Mouse (Mus musculus) small intestine, adult 2 months (tissue): ENCODE measurements around the gene Klk1.

ENCODE experiments used
- CTCF ChIP-seq: fragments of 200-500 bp; IDR thresholded peaks from 2 replicates; pipeline ENCODE4 v1.5.1; 2012; ENCODE audit warnings: low read depth, mild to moderate bottlenecking, control low read depth, inconsistent platforms, low read length, moderate library complexity, mixed read lengths; ENCODE audit not compliant: insufficient replicate concordance, insufficient read length; ENCODE audit errors: extremely low read depth
- POLR2A ChIP-seq: fragments of 200-500 bp; IDR thresholded peaks from 2 replicates; pipeline ENCODE4 v1.6.1; 2012; ENCODE audit warnings: low read depth, mild to moderate bottlenecking, control low read depth, inconsistent platforms, low read length, moderate library complexity

DNA sequence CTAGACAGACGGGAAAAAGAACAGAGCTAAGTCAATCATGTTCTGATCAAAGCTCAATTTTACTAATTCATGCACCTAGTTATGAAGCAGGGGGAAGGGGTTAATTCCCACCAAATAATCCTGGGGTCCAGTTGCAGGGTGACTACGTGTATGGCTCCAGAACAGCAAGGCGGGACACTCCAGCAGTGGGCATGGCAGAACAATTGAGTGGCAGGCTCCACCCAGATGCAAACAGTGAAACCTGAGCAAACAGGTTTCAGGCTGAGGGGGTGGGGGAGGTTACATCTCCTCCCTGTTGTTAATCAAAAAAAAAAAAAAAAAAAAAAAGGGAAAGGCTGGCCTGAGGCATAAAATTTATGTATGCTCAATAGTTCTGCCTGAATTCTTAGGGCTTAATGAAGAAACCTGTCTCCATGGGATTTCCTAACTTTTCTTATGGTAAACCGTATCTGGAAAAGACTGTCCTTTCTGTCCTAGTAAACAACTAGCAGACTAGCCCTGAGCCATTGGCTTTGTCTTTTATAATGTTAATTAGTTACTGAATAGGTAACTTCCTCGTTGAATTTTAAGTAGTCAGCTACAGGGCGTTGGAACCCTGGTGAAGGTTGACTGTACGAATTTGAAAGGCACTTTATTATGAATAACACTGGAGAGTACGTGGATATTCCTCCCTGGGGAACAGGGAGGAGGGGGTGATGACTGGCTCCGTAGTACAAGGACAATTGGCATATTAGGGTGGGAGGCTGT, 45.7 kb upstream of the Klk1 start:
- TF ChIP-seq CTCF, result no peak
- TF ChIP-seq POLR2A, result no peak
